Mouse (Mus musculus) monocyte, adult 2 months (primary cell): ENCODE data around the gene Il5ra.

Experiments used
- DNase-seq, 2 experiments: peaks; one replicate each; pipeline ENCODE4 v3.0.0; 2022; ENCODE audit warnings: low spot score in 2 of 2, low read depth in 1 of 2

The Il5ra gene

GRCm38 (mm10) chr6:106740244-106740825 lies 8.5 kb downstream of the Il5ra start:
- no peak for DNase-seq

- DNase-seq: no peak
Observed at GRCm38 (mm10) chr6:106738229-106738628, 10.6 kb downstream of the Il5ra start.

DNA sequence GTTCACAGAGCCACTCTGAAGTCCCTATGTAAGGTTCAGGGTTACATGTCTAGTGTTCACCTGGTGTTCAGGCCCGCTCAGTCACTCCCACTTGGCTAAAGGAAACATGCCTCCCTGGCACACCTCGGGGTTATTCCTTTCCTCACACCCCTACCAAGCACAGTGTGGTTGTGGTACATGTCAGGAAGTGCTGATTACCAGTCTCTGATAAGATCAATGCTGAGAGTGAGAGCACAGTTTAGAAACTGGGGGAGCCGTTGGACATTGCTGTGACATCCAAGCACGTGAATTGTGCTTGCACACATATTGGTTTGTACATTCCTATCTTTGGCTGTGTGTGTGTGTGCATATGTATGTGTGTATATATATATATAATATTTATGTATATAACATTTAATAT lies 16.3 kb downstream of the Il5ra start:
- no peak for DNase-seq

GRCm38 (mm10) chr6:106729682-106730314 lies 19.0 kb downstream of the Il5ra start:
- DNase-seq: no peak

- no peak for DNase-seq
Observed at GRCm38 (mm10) chr6:106727703-106728102, 21.1 kb downstream of the Il5ra start.

- no peak for DNase-seq
Observed at GRCm38 (mm10) chr6:106726078-106726477, 22.8 kb downstream of the Il5ra start.

DNA sequence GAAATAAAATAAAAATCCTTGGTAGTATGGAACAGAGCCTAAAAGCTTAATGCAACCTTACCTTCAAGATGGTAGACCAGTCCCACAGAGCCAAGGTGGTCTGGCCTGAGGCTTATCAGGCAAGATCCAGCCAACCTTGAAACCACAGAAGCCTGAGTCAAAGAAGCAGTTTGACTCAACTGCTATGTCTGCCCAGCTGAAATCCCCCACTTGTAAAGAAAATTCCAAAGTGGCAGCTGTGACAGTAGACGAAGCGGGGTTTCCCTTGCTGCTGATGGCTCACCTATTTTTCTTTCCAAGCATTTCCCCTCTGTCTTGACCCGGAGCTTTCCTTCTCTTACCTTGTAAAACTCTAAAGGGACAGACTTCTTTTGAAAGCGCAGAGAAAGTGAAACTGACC lies 23.2 kb downstream of the Il5ra start:
- no peak for DNase-seq

DNA sequence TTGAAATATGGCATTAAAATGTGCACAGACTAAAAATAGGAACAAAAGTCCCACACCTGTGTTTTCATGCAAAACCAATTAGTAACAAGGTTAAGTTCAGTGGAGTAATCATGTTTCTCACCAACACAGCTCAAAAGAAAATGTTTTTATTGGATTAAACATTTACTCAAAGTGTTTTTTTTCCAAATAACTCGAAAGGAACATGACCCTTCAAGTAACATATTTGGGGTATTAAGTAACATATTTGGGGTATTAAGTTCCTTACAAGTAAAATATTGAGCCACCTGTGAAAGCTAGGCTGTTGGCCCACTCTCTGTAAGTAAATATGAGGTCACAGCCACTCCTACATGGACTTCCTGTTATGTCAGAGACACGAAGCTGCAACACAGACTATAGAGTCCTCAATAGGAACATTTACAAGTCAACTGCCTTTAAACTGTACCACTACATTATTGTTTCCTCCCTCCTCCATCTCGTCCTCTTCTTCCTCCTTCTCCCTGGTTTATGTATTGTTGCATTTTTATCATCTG lies 43.3 kb downstream of the Il5ra start:
- DNase-seq: no peak

GRCm38 (mm10) chr6:106701931-106702330 lies 46.9 kb downstream of the Il5ra start:
- DNase-seq: no peak

GRCm38 (mm10) chr6:106675581-106675980 lies 73.3 kb downstream of the Il5ra start:
- no peak for DNase-seq

GRCm38 (mm10) chr6:106663780-106664651 lies 84.8 kb downstream of the Il5ra start:
- DNase-seq: no peak
